Mouse (Mus musculus) CD4-positive, CD25-positive, alpha-beta regulatory T cell, adult 4 months (primary cell): ENCODE data around the gene Mcoln1. TPM values are rescaled to one million over a fixed set of nuclear protein-coding genes. Genes with fewer than 3 reads are reported as not detected.

Experiments
- polyA plus RNA-seq, 2 experiments: library from polyadenylated mRNA; unstranded; fragments of 100-300 nt; shearing (Covaris generic); gene quantifications; one replicate each; pipeline ENCODE4 v1.2.1; 2017

Gene Mcoln1
- polyA plus RNA-seq, 2 experiments from 2014 or later = 16.1 to 18.6 TPM

Other genes with a start within 250 kb of the Mcoln1 start
- 10 to 100 TPM; 10.6 to 12.0 TPM for gene Insr, start 220.8 kb upstream of the Mcoln1 start, polyA plus RNA-seq
- 10 to 100 TPM; 38.2 to 52.0 TPM for gene A430078G23Rik, start 147.0 kb upstream of the Mcoln1 start, polyA plus RNA-seq
- 10 to 100 TPM; 27.6 to 35.8 TPM for gene Arhgef18, start 107.5 kb upstream of the Mcoln1 start, polyA plus RNA-seq
- 10 to 100 TPM; 18.2 to 22.7 TPM for gene Pex11g, start 32.8 kb upstream of the Mcoln1 start, polyA plus RNA-seq
- not detected for gene Tex45, start 29.6 kb upstream of the Mcoln1 start, polyA plus RNA-seq
- 1 to 10 TPM; 1.0 to 1.6 TPM for gene Zfp358, start 7.3 kb upstream of the Mcoln1 start, polyA plus RNA-seq
- 10 to 100 TPM; 26.1 to 43.7 TPM for gene Pnpla6, start 14.9 kb downstream of the Mcoln1 start, polyA plus RNA-seq
- gene C330021F23Rik, start 67.5 kb downstream of the Mcoln1 start, polyA plus RNA-seq = 1 to 10 TPM in 1 of 2 experiments, not detected in 1; 1.4 TPM
- gene Camsap3, start 86.8 kb downstream of the Mcoln1 start, polyA plus RNA-seq = not detected
- 100 to 1,000 TPM in 1 of 2 experiments, 10 to 100 TPM in 1; 87.5 to 131 TPM for gene Xab2, start 120.9 kb downstream of the Mcoln1 start, polyA plus RNA-seq
- 100 to 1,000 TPM in 1 of 2 experiments, 10 to 100 TPM in 1; 84.8 to 145 TPM for gene Pet100, start 121.1 kb downstream of the Mcoln1 start, polyA plus RNA-seq
- gene Pcp2, start 125.1 kb downstream of the Mcoln1 start, polyA plus RNA-seq = not detected
- 100 to 1,000 TPM; 190 to 257 TPM for gene Stxbp2, start 130.5 kb downstream of the Mcoln1 start, polyA plus RNA-seq
- gene Retn, start 155.3 kb downstream of the Mcoln1 start, polyA plus RNA-seq = not detected
- not detected for gene Mcemp1, start 165.3 kb downstream of the Mcoln1 start, polyA plus RNA-seq
- not detected for gene Fcor, start 171.9 kb downstream of the Mcoln1 start, polyA plus RNA-seq
- gene Trappc5, start 175.8 kb downstream of the Mcoln1 start, polyA plus RNA-seq = 10 to 100 TPM; 20.3 to 32.6 TPM
- 10 to 100 TPM in 1 of 2 experiments, under 1 TPM in 1; 0.38 to 12.4 TPM for gene Fcer2a, start 193.7 kb downstream of the Mcoln1 start, polyA plus RNA-seq
- not detected for gene Clec4g, start 220.2 kb downstream of the Mcoln1 start, polyA plus RNA-seq
- gene Cd209a, start 248.5 kb downstream of the Mcoln1 start, polyA plus RNA-seq = not detected